Mouse (Mus musculus): ENCODE measurements at regions not wholly inside any gene's neighbourhood (a gene's known extent, or its start where the extent isn't known, plus 50 kb on each side); places are given as distances from the start of the nearest gene placed in this dataset.

DNA sequence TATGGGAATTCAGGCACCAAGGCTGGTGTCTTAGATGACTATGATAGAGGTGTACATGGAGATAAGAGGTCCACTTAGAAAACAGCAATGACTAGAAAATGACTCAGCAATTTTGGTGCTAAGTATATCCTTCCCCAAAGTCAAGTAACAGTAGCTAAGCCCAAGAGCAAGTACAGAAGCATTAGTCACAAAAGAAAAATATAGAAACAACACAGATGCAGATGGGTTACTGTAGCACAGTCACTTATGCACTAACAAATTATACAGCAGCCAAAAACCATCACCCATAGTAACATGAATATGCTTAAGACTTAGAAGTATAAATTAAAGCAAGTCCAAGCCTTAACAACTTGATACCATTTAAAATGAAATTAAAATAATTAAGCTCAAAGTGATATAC, 378.5 kb upstream of the Meis2 start:
- no peak for TF ChIP-seq HCFC1 (IDR thresholded peaks at IDR 0.05; ENCODE audit: borderline replicate concordance, insufficient read depth, low read length)
- no peak for TF ChIP-seq ZC3H11A (IDR thresholded peaks at IDR 0.05; ENCODE audit: borderline replicate concordance, low read depth, low read length)
- TF ChIP-seq MAFK (IDR thresholded peaks at IDR 0.05; ENCODE audit: insufficient read depth, low read depth, low read length): no peak
- no peak for TF ChIP-seq CHD2 (IDR thresholded peaks at IDR 0.05; ENCODE audit: low read depth, low read length)

All from ES-E14 (cell line).